Mouse (Mus musculus) adrenal gland, postnatal 36 days (tissue): ENCODE measurements around the gene Gm7247. TPM values are rescaled to one million over a fixed set of nuclear protein-coding genes. Genes with fewer than 3 reads are reported as not detected.
A peak's percentile ranks its signal among the peaks of the same experiment; 100 is the strongest.
"Not testable (repeated sequence)": the region's sequence is repeated elsewhere in the genome, so short reads cannot be mapped to it uniquely, and the experiment has no call there.

Source experiments
- DNase-seq, 2 experiments: peaks; one replicate each; pipeline ENCODE4 v3.0.0; 2021; ENCODE audit warnings: mixed read lengths in 1 of 2
- long read RNA-seq, 2 experiments: library from polyadenylated mRNA; stranded (forward); transcript quantifications; one replicate each; pipeline ENCODE4 v2.0.0; 2021; ENCODE audit warnings: borderline sequencing depth in 2 of 2
- total RNA-seq, 2 experiments: library from RNA; stranded (reverse); gene quantifications; 2 replicates each; pipeline ENCODE4 v1.2.3; 2021

The Gm7247 gene
- not detected for total RNA-seq
- long read RNA-seq, experiment 1, partial matches to known transcripts, result 0 of 7 reads
- long read RNA-seq, experiment 1, other reads (novel, unspliced or antisense), result 7 of 7 reads
- long read RNA-seq, experiment 2, result 0 reads

DNA sequence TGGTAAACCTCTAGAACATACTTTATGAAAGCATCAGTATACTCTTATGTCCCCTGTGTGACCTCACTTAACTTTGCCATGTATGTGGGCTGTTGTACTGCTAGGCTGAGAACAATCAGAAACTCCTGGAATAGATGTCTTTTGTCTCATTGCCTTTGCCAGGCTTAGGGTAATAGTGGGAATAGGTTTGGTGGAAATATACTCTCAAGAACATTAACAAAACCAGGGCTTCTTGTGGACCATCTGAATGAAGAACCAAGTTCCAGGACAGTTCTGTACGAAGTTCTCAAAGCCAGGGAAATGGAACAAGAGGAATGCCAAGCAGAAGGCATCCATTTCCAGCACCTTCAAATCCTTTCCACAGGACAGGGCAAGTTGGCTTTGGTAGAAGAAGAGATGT, at the start of gene Gm7247:
Gene Gm7247 (plus strand): TSS at position 301 of the 400 bp plus-strand sequence.
- no peak for DNase-seq

DNA sequence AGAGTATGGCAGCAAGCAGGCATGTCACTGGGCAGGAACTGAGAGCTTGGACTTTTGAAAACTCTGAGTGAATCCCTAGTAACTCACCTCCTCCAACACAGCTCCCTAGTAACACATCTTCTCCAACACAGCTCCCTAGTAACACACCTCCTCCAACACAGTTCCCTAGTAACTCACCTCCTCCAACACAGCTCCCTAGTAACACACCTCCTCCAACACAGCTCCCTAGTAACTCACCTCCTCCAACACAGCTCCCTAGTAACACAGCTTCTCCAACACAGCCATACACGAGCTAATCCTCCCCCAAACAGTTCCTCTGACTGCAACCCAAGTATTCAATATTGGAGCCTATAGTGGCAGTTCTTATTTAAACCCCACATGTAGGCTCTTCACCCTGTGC, 37.6 kb upstream of the Gm7247 start:
- no peak for DNase-seq

DNA sequence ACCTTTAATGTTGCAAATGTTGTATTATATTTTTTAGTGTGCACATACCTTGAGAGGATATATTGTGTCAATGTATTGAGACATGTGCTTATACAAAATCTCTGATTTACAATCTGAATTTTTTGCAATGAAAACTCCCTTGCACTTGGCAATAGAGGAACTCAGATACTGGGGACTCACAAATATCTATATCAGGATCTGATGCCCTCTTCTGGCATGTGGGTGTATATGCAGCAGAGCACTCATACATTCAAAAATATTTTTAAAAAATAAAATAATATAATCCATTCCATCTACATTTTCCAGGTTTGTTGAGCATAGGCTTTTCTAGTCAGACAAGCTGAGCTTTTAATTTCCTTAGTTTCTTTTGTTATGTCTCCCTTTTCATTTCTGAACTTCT, 15.5 kb upstream of the Gm7247 start:
- no peak for DNase-seq

DNA sequence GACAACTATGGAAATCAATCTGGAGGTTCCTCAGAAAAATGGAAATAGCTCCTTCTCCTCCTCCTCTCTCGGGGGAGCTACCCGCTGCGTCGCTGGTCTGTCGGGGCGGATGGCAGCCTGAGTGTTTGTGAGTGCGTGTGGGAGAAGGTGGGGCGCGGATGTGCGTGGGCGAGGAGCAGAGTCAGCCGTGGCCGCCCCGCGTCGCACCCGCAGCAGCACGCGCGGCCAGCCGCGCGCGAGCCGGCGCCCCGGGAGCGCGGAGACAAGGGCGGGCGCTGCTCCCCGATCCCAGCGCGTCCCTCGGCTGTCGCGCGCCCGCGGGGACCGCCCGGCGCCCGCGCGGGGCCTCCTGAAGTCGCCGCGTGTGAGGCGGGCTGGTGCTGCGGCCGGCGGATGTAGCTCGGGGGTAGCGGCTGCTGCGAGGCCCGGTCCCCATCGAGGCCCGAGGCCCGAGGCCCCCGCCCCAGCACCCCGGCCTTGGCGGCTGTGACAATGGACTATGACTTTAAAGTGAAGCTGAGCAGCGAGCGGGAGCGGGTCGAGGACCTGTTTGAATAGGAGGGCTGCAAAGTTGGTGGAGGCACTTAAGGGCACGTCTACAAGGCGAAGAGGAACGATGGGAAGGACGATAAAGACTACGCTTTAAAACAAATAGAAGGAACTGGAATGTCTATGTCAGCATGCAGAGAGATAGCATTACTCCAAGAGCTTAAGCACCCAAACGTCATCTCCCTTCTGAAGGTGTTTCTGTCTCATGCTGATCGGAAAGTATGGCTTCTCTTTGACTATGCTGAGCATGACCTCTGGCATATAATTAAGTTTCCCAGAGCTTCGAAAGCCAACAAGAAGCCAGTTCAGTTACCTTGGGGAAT, 3.2 kb upstream of the Gm7247 start:
- DNase-seq, result peak; percentile 7 to 11

DNA sequence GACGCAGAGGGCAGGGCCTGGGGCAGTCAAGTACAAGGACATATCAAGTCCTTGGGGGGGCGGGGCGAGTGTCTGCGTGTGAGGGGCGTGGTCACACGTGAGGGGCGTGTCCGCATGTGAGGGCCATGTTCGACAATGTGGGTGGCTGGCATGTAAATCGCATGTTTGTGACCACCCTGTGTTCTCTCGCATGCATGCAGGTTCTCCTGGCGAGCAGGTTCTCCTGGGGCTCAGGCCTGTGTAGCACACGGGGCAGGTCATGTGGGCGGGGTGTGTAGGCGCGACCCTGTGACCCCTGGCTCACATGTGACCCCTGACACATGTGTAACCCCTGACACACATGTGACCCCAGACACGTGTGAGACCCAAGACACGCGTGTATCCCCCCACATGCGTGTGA, 21.2 kb downstream of the Gm7247 start:
- DNase-seq, result no peak

DNA sequence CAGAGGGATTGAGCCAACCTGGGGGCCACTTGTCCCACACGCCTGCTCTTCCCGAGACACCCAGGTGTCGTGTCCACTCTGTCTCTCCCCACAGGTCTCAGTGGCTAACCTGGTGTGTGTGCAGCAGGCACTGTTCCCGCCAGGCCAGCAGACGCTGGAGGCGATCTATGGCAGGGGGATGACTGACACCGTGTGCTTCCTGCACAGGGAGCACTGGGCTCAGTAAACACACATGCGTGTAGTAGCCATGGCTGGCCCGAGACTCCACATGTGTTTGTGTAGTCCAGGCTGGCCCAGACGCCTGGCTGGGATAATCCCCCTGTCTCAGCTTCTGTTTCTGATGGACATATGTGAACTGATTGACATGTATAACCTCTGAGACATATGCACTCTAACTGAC, 22.8 kb downstream of the Gm7247 start:
- DNase-seq, result no peak

DNA sequence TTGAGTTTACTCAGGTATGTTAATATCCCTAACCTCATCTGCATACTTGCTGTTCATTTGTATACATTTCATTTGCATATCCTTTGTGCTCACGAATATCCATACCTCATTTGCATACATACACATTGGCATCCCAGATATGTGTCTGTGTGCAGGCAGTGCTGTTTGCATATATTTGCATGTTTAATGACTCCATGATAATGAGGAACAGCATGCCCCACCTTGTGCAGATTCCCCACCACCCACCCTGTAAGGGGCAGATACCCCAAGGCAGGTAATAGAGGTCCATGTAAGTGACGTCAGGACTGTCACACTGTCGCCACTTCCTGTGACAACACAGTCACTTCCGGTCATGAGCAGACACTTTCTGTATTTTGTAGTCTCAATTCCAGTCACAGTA, 24.2 kb downstream of the Gm7247 start:
- no peak for DNase-seq

DNA sequence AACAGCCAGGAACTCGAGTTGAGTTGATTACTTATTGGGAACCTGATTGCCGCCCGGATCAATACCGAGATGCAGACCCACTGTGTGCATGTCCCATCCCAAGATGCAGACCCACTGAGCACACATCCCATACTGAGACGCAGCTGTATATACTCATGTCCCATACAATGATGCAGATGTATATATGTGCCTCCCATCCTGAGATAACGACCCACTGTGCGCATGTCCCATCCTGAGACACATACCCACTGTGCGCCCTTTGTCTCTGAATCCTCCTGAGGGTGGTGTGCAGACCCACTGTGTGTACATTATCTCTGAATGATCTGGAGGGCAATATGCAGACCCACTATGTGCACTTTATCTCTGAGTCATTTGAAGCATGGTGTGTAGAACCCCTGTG, 26.2 kb downstream of the Gm7247 start:
- no peak for DNase-seq

DNA sequence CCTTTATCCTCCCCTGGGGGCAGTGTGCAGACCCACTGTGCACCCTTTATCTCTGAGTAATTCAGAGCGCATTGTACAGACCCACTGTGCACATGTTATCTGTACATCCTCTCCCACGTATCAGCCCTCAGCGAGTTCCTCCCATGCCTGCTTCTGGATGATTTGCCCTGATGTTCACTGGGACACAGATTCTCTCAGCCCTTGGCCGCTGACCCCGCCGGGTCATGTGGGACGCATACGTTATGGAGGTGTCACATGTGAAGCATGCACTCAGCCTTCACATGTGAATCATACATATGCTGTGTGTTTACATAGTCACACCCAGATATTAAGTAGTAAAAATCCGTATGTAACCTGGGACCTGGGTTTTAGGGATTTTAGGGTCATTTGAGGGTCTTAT, 26.7 kb downstream of the Gm7247 start:
- DNase-seq, result no peak

DNA sequence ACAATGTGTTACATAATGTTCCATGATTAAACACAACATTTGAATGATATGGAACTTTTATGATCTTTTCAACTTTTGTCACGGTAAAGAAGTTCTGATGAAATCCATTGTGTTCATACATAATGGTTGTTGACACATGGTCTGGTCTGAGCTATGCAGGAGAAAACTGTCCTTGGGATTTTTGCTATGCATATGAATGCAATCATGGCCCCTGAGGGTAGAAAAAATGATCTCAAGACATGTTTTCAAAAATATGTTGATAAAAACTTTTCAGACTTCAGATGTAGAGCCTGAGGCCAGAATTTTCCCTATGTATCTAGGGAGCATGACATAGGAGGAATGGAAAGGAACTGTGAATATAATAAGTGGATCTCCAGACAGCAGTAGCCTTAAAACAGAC, 49.0 kb downstream of the Gm7247 start, which contains the start of gene Vmn2r88:
Gene Vmn2r88 (plus strand): TSS at position 301 of the 400 bp plus-strand sequence.
- DNase-seq, result no peak

DNA sequence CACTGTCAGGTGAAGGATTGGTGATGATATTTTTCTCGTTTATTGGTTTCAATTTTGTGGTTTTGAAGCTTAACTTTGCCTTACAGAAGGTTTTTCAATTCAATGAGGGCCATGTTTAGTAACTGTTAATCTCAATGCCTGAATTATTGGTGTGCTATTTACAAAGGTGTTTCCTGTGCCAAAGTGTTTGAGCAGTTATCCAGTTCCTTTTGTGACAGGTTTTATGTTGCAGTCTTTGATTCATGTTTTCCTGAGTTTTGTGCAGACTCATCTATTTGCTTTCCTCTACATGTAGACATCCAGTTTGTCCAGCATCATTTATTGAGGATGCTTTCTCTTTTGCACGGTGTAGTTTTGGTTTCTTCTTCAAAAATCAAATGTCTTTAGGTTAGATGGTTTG, 62.3 kb downstream of the Gm7247 start:
- no peak for DNase-seq

DNA sequence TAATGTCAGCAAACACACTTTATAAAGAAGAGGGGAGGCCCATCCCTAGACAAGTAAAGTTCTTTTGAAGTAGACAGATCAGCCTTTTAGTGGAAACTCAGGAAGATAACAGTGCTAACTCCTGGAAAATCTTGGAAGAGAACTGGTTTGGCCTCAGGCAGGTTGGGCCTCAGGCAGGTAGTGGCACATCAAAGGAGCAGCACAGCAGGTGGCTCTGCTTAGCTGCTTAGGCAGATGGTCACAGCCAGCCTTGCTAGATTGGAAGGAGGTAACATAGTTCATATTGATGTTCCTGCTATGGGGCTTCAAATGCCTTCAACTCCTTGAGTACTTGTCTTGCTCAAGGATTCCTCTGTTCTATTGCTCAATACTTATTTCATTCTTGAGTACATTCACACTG, 68.6 kb downstream of the Gm7247 start:
- DNase-seq, result not testable (repeated sequence)

DNA sequence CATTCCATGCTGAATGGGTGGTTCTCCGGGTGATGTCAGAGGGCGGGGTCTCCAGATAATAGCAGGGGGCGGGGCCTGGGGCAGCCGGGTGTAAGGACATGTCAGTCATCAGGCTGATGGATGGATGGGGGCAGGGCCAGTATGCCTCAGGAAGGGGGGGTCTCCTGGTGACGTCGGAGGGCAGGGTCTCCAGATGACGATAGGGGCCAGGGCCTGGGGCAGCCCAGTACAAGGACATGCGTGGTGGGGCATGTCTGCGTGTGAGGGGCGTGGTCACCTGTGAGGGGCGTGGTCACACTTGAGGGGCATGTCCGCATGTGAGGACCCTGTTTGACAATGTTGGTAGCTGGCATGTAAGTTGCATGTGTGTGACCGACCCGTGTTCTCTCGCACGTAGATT, 73.0 kb downstream of the Gm7247 start:
- DNase-seq, result no peak

DNA sequence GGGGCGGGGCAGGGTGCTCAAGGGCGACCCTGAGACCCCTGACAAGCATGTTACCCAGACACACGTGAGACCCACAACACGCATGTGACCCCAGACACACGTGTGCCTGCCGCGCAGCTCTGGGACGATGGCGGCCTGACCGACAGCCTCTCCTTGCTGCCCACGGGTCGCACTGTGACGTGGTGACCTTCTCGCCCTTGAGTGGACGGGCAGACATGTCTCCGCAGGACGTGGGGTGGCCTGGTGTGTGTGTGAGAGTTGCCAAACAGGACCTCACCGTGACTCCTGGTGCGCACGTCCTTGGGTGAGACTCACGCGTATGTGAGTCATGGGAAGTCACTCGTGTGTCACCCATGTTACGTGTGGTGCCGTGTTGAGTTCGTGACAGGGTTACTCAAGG, 73.5 kb downstream of the Gm7247 start:
- no peak for DNase-seq

DNA sequence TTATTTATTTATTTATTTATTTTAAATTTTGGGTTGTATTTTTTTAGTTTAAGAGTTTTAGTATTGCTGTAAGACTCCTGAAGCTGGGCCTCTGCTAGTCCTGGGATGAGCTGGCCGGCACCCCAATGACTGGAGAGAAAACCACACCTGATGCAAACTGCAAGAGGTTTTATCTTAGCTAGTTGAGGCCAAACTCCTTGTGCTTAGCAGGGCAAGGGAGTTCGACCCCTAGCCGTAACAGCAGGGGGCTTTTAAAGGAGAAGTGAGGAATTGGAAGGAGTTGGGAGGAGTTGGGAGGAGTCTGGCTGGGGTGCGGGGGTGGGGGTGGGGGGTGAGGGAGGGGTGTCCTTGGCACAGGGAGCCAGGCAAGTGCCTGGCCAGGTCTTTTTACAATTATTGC, 77.4 kb downstream of the Gm7247 start:
- no peak for DNase-seq

DNA sequence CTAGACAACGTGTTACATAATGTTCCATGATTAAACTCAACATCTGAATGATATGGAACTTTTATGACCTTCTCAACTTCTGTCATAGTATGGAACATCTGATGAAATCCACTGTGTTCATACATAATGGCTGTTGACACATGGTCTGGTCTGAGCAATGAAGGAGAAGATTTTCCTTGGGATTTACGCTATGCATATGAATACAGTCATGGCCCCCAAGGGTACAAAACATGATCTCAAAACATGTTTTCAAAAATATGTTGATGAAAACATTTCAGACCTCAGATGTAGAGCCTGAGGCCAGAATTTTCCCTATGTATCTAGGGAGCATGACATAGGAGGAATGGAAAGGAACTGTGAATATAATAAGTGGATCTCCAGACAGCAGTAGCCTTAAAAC, 90.0 kb downstream of the Gm7247 start, which contains the start of gene Vmn2r89:
Gene Vmn2r89 (plus strand): TSS at position 301 of the 400 bp plus-strand sequence.
- DNase-seq, result not testable (repeated sequence)

DNA sequence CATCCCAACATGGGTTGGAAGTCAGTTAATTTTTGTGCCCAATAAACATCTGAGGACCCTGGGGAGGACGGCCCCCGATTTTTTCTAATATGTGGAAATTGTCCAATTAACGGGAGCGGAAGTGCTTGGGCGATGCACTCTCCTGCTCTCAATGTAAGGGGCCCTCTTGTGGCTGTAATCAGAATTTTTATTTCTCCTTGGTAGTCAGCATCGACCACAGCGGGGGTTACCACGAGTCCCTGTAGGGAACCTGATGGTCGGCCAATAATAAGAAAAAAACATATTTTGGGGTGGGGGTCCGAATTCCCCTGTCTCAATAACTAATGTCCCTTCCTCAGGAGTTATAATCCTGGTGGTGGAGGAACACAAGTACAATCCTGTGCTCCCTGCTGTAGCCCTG, 118.7 kb downstream of the Gm7247 start:
- peak in 1 of 2 experiments; percentile 34 for DNase-seq

DNA sequence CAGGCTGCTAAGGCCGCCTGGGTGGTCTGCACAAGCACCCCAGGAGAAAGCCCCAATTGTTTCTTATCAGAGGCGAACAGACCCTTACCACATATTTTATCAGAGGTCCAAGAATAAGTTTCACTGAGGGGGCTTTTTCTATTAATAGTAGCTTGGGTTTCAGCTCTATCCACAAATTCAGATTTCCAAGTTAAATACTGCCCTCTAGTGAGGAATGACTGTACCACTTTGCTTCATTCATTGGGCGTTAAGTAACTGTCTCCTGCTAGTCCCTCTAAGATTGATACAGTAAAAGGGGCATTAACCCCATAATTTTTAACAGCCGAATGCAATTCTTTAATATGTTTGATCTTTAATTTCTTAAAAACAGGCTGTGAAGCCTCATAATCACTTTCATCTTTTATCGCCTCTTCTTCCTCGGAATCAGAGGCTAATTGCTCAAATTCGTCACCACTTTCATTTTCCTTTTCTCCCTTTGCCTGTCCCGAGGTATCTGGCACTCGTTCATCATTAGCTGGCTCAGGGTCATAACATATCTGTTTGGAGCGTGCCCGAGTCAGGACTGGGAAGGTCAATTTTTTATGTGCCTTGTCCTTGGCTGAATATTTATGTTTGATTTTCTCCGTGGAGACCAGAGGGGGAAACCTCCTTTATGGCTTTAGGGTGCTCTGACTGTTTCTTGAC, 119.9 kb downstream of the Gm7247 start:
- DNase-seq, result peak; percentile 57 to 67

DNA sequence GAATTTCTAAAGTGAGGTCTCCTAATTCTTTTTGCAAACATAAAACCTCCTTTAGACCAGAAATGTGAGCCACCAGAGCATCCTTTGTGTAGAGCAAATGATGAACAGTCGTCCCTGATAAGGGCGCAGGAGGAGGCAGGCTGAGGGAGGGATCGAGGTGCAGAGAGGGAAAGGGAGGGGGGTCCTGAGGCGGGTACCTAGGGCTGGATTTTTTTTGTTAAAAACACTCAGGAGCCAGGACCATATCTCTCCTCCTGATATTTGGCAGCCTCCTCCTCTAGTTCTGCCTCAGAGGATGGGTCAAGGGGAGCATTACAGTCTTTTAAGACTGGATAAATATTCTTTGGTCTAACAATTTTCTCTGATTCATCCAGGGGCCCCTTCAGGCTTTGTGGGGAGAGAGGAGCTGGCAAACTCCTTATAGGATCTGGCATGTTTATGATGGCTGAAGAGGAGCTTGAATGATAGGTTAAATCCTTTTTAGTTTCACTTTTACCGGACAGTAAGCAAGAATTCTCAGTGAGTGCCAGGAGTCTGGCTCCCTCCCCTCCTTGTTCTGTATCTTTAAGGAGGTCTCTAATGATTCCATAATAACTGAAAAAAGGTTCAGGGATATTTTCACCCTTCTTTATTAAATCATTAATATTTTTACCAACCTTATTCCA, 120.6 kb downstream of the Gm7247 start:
- DNase-seq, result peak in 1 of 2 experiments; percentile 19

DNA sequence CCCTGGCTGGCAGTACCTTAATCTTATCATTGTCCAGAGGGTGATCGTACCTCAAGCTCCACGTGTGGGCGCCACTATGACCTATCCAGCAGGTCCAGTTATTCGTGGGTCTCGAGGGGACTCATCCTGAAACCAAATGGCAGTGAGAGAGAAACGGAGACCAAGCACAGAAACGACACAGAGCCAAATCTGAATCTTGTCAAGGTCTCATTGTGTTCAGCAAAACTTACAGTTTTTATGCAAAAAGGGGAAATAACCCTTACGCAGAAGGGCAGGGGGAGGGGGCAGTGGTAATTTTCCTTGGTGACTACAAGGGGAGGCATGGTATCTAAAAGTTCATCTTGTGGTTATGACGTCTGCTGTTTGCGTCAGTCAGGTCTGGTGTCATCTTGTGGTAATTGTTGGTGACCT, 121.4 kb downstream of the Gm7247 start:
- DNase-seq, result peak; percentile 46 to 60

DNA sequence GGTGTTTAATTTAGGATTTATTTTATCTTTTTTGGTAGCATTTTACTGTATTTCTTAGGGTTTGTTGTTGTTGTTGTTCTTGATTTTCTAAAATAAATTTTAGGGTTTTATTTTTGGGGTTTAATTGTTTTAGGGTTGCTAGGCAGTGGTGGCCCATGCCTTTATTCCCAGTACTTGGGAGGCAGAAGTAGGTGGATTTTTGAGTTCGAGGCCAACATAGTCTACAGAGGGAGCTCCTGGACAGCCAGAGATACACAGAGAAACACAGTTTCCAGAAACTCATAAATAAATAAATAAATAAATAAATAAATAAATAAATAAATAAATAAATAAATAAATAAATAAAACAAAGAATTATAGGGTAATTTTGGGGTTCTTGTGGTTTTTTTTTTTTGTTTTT, 122.1 kb downstream of the Gm7247 start:
- no peak for DNase-seq

DNA sequence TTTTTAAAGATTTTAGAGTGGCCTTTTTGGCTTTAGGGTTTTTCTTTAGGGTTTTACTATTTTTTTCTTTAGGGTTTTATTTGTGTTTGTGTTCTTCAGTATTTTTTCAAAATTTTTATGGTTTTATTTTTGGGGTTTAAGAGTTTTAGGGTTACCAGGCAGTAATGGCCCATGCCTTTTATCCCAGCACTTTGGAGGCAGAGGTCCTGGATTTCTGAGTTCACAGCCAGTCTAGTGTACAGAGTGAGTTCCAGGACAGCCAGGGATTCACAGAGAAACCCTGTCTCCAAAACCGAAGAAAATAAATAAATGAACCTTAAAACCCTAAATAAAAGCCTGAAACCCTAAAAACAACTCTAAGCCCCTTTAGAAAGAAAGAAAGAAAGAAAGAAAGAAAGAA, 124.6 kb downstream of the Gm7247 start:
- DNase-seq, result no peak

DNA sequence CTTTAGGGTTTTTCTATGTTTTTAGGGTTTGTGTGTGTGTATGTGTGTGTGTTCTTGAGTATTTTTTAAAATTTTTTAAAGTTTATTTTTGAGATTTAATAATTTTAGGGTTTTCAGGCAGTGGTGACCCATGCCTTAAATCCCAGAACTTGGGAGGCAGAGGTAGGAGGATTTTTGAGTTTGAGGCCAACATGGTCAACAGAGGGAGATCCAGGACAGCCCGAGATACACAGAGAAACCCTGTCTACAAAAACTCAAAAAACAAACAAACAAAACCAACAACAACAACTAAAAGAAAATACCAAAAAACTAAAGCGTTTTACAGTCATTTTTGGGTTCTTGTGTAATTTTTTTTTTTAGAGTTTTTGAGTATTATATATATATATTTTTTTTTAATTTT, 134.2 kb downstream of the Gm7247 start:
- peak; percentile 14 to 24 for DNase-seq
